Mouse (Mus musculus): Measurements from ENCODE around the gene Acot4. TPM values are rescaled to one million over a fixed set of nuclear protein-coding genes. Genes with fewer than 3 reads are reported as not detected.
"Not testable (repeated sequence)": the region's sequence is repeated elsewhere in the genome, so short reads cannot be mapped to it uniquely, and the experiment has no call there.

Gene Acot4
- 1 to 10 TPM in 1 of 2 experiments, under 1 TPM in 1; 0.85 to 1.2 TPM for total RNA-seq (2021)
- long read RNA-seq, experiment 1, full-length matches to known transcripts = 2 of 2 reads
- long read RNA-seq, experiment 1, partial matches to known transcripts = 0 of 2 reads
- long read RNA-seq, experiment 1, other reads (novel, unspliced or antisense) = 0 of 2 reads
- long read RNA-seq, experiment 2, full-length matches to known transcripts = 1 of 2 reads
- long read RNA-seq, experiment 2, partial matches to known transcripts = 0 of 2 reads
- long read RNA-seq, experiment 2, other reads (novel, unspliced or antisense) = 1 of 2 reads

DNA sequence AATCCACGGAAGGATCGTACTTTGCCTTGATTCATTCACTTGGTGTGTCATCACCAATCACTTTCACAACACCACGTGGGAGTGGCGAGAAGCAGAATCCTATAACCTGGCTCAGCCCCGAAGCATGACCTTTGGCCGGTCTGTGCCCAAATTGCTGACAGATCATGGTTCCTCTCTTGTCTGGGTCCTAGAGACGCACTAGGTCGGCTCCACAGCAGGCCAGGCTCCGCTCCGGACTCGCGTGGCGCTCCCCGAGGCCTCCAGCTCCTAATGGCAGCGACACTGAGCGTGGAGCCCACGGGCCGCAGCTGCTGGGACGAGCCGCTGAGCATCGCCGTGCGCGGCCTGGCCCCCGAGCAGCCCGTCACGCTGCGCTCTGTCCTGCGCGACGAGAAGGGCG lies at the start of gene Acot4:
Gene Acot4, plus strand, starts transcription at position 139 of the 400 bp plus-strand sequence.
- intact Hi-C loops (cut with DNase I) = not testable (repeated sequence)
- DNase-seq = peak in 1 of 2 experiments; percentile 20

DNA sequence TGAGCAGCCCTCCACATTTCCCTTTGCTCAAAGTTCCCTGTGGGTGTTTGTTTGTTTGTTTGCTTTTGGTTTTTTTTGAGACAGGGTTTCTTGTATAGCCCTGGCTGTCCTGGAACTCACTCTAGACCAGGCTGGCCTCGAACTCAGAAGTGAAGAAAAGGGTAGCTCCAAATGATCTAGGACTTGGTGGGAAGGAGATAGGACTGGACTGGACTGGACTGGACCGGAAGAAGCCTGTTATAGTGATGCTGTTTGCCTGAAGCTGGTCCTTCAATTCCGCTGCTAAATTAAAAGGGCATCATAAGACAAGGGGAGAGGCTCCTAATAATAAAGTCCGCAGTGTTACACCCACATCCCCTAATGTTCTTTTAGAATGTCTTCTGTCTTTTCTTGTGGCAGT lies 49.7 kb upstream of the Acot4 start:
- intact Hi-C loops (cut with DNase I) = no loop called here
- no peak for DNase-seq

DNA sequence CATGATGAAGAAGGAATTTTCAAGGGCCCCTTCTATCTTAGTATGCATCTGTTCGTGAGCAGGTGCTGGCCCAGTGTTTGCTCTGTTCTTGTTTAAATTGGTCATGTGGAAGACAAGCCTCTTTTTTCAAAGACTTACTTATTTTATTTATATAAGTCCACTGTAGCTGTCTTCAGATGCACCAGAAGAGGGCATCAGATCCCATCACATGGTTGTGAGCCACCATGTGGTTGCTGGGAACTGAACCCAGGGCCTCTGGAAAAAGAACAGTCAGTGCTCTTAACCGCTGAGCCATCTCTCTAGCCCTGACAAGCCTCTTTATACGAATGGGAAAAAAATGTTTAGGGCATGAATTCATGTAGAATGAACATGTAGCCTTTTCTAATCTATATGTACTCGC lies 48.8 kb upstream of the Acot4 start:
- intact Hi-C loops (cut with DNase I) = no loop called here
- no peak for DNase-seq

DNA sequence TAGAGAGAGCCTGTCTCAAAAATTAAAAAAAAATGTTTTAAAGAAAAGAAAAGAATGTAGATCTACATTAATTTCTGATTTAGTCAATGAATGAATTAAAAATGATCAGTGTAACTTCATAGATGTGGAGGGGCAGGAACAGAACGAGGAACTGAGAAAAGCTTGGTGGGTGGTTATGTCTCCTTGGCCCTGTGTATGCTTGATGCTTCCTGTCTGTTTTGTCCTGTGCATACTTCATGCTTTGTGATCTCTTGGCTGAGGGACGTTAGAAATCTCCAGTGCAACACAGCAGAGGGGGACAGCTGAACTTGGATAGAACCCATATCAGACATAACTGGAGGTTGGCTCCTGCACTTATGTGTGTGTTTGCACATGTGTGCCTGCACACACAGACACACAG lies 41.0 kb upstream of the Acot4 start:
- no peak for DNase-seq
- intact Hi-C loops (cut with DNase I) = no loop called here

DNA sequence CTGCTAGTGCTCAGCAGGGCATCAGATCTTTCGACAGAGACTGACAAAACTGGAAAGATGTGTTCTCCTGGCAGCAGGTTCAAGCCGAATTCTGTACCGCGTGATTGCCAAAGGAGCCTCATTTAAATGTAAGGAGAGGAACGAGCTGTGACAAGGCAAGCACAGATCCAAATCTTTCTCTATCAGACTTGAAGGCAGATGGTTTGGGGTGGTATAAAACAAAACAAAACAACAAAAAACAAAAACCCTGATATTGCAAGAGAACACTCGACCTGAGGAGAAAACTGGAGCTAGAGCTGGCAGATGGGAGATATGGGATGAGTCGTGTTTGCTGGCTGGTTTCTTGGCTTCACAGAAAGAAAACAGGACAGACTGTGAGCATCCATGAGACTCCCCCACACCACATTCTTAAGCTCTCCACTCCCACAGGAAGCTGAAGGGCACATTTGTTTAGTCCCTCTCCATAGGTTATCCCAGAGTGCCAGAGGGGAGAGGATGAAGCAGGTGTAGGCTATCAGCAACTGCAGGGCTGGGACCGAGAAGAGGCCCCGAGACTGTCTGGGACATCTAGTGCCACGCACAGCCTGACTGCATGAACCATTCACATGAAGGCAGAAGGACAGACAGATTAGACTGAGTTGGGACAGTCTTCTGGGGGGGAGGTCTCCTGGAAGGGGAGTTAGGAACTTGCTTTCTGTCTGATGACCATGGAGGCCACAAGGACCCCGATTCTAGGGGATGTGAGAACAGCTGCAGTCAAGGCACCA lies 39.7 kb upstream of the Acot4 start:
- intact Hi-C loops (cut with DNase I) = no loop called here

DNA sequence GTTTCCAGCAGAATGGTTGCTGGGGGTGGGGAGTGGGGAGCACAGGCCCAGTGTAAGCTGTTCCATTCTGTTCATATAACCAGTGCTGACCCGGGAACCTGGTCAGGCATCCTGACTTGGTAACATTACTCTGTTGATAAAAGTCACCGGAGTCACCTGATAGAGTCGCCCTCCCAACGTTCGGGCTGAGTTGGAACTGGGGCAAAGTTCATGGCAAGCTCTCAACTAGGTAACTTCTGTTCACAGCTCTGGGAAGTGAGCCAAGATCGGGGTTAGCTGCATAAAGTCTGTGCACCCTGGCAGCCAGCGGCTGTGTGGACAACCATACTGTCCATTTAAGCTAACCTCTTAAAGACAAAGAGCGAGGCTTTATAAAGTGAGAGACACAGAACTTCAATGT lies 38.9 kb upstream of the Acot4 start:
- DNase-seq = peak; percentile 67 to 87
- intact Hi-C loops (cut with DNase I) = not testable (repeated sequence)

More for the DNA sequence above, 39.7 kb upstream of the Acot4 start:
- DNase-seq = no peak

DNA sequence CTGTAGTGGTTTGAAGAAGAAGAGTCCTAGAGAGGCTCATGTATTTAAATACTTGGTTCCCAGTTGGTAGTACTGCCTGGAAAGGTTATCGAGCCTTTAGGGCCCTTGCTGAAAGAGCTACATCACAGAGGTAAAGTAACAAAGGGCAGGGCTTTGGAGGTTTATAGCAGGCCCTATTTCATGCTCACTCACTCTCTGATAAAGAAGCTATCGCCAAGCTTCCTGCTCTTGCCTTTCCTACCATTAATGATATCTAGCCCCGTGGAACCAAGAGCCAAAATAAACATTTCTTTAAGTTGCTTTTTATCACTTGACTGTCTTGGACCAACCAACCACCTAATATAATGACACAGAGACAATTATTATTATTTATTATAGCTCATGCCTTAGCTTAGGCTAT lies 37.8 kb upstream of the Acot4 start:
- DNase-seq = no peak
- intact Hi-C loops (cut with DNase I) = no loop called here

DNA sequence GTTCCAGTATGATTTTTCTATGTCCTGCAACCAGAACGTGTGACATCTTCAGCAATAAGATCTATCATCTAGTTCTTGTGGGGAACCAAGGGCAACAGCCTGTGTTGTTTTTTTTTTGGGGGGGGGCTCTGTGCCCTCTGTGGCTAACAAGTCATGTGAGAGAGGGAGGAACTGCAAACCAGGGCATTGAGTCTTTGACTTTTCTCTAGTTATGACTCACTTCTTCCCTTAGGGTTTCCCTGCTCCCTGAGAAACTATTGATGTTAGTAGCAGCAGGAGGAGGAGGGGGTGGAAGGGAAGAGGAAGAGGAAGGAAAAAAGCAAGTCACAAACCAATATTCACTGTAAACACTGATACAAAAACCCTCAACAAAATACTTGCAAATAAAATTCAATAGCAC lies 34.3 kb upstream of the Acot4 start:
- intact Hi-C loops (cut with DNase I) = no loop called here
- no peak for DNase-seq

DNA sequence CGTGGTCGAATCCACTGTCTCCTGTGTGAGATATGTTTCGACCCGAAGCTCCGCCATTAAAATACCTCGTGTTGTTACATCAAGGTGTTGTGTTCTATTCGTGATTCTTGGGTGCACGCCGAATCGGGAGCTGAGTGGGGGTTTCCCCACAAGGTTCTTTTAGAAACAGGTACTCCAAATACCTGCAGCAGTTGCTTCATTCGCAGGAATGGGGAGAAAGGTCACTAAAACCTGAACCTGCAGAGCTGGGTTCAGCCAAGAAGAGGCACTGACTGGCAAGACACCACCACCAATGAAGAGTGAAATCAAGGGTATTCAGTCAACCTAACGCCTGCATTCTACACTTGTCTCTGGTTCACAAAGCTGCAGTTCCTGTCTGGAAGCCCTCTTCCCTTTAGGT lies 29.9 kb upstream of the Acot4 start:
- intact Hi-C loops (cut with DNase I) = no loop called here
- no peak for DNase-seq

DNA sequence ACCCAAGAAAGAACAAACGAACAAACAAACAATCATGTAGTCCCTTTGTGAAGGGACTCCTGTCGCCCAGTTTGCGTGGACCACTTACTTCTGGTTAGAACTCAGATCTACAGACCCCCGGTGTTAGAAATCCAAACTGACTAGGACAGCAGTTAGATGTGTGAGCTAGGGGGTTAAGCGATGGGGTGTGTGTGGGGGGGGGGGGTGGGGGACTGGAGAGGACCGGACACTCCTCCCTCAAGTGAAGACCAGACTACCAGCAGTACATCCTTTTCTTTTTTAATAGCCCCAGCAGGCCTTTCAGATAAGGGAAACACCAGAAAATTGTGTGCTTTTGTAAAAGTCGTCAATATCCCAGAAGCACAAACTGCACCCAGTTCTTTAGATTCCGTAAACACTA lies 29.4 kb upstream of the Acot4 start:
- DNase-seq = no peak
- intact Hi-C loops (cut with DNase I) = no loop called here

DNA sequence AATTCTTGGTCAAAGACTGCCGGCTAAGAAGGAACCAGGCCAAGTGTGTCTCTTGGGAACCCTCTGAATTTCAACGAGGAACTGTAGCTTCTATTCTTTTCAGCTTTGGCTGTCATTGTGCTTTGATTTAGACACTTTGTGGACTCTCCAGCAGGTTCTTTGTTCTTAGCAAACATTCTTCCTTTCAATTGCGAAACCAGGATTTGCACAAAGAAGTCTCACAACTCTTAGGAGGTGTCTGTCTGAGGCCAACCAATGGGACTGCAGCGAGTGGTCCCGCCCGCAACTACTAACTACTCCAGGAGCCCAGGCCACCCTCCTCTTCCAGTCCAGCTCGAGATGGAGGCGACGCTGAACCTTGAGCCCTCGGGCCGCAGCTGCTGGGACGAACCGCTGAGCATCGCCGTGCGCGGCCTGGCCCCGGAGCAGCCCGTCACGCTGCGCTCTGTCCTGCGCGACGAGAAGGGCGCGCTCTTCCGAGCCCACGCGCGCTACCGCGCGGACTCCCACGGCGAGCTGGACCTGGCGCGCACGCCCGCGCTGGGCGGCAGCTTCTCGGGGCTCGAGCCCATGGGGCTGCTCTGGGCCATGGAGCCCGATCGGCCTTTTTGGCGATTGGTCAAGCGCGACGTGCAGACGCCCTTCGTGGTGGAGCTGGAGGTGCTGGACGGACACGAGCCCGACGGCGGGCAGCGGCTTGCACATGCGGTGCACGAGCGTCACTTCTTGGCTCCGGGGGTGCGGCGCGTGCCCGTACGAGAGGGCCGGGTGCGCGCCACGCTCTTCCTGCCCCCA lies 28.8 kb upstream of the Acot4 start, which contains the start of gene Acot1:
Gene Acot1, plus strand, starts transcription at position 320 of the 795 bp plus-strand sequence.
- intact Hi-C loops (cut with DNase I) = not testable (repeated sequence)
- peak; percentile 77 to 78 for DNase-seq

DNA sequence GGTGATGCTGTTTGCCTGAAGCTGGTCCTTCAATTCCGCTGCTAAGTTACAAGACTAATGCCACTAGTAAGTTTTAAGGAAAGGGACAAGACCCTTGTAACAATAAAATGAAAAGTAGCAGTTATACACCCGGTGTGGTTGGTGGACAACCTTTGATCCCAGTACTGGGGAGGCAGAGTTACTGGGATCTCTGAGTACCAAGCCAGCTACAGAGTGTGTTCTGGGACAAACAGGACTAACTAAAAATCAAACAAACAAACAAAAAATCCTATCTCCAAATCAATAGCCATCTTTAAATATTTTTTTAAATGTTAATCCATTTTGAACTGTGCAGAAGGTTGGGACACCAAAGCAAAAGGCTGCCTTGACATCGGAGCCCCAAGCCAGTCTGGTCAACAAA lies 28.0 kb upstream of the Acot4 start:
- DNase-seq = no peak

DNA sequence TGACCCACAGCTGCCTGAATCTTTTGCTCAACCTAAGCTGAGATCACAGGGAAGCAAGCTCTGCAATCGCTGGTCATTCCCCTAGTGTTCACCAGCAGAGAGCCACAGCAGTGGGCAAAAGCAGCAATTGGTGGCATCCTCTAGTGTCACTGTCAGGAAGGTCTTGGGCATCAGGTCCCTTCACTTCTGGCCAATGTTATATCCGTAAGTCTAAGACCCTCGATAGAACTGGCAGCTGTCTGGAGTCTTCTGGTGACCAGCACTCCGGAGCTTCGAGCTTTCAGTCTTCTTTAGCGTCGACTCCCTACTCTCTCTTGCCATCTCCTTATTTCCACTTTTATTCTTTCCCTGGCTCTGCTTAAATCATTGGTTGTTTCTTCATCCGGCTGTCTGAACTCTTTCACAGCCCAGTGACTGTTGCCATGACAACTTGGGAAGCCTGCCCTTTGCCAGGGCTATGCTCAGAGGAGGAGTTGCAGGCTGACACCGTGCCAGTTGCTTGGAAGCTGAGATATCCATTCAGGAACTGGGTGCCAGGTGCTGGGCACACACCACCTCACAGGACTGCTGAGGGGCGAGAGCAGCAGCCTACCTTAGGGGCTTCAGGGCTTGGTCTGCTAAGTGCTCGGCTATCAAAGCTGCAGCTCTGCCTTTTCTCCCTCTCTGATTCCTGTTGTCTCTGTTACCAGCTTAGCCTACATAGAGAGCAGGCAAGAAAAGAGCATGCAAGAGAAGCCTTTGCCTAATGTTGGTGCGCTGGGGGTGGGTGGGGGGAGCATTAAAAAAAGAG lies 26.7 kb upstream of the Acot4 start:
- intact Hi-C loops (cut with DNase I) = no loop called here
- peak; percentile 70 to 83 for DNase-seq

More for the DNA sequence above, 28.0 kb upstream of the Acot4 start:
- intact Hi-C loops (cut with DNase I) = no loop called here

DNA sequence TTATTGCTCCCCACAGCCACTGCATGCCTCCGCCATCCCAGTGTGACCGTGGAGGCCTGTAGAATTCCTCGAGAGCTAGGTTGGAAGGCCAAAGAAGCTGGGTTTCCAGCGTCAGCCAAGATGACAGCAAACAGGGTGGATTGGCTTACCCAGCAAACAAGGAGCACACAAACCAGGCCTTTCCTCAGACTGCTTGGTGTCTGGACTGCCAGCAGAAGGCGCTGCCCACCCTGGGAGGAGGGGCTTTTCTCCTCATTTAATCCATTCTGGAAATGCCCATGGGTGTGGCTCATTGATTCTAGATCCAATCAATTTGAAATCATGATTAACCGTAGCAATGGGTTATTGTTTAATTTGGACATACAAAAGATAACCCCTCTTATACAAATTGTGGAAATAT lies 25.0 kb upstream of the Acot4 start:
- DNase-seq = no peak
- intact Hi-C loops (cut with DNase I) = no loop called here

DNA sequence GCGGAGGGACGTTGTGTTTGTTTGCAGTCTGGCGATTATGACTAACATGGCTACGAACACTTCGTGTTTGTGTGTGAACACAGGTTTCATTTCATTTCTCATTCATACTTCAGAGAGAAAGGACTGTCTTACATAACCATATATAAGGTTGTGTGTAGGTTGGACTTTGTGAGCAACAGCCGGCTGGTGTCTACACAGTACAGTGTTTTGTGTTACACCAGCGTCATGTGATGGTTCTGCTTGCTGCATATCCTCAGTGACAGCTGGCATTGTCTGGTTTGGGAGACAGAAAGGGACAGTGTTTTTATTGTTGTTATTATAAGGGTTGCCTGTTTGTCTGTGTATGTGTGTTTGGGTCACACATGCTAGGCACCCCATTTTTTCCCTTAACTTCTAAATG lies 24.5 kb upstream of the Acot4 start:
- intact Hi-C loops (cut with DNase I) = no loop called here

DNA sequence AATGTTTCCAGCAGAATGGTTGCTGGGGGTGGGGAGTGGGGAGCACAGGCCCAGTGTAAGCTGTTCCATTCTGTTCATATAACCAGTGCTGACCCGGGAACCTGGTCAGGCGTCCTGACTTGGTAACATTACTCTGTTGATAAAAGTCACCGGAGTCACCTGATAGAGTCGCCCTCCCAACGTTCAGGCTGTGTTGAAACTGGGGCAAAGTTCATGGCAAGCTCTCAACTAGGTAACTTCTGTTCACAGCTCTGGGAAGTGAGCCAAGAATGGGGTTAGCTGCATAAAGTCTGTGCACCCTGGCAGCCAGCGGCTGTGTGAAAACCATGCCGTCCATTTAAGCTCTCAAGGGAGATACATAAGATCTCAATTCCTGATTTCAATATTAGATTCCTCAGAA lies 17.7 kb upstream of the Acot4 start:
- peak; percentile 57 to 84 for DNase-seq
- intact Hi-C loops (cut with DNase I) = not testable (repeated sequence)

More for the DNA sequence above, 24.5 kb upstream of the Acot4 start:
- no peak for DNase-seq

DNA sequence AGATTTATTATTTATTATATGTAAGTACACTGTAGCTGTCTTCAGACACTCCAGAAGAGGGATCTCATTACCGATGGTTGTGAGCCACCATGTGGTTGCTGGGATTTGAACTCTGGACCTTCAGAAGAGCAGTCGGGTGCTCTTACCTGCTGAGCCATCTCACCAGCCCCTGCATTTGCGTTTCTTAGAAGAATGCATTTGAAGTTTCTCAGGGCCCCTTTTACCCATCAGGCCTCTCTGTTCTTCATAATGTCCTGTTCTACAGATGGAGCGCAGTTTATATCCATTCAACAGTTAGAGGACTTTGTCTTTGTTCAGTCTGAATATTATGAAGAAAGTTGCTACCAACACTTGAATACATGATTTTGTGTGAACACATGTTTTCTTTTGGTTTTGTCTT lies 15.9 kb upstream of the Acot4 start:
- DNase-seq; intact Hi-C loops (cut with DNase I): not testable (repeated sequence)

DNA sequence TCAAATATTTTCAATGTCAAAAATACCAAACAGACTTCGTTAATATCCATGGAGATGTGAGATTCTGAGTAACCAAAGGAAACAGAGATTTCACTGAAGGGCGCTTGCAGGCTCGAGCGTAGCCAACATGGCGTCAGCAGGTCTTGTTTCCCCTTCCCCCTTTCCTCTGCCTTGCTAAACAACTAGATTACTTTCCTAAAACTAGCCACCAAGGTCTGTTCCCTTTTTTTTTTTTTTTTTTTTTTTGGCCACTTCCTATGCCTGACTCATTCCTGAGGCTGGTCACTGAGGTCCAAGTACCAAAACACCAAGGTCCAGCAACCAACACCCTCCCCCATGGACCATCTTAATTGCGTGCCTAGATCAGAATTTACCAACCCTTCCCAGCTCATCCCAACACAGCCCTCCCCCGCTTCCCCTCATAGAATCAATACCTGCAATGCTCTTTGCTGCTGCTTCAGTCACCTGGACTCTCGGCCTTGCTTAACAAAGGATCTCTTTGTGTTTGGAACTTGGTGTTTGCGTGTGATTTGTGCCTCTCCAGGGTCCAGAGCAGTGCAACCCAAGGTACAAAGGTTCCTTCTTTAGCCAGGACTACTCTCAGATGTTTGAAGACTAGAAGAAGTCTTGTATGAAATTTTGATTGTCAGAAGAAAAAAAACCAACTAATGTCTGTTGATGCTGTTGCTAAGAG lies 15.0 kb upstream of the Acot4 start:
- intact Hi-C loops (cut with DNase I) = no loop called here
- no peak for DNase-seq

DNA sequence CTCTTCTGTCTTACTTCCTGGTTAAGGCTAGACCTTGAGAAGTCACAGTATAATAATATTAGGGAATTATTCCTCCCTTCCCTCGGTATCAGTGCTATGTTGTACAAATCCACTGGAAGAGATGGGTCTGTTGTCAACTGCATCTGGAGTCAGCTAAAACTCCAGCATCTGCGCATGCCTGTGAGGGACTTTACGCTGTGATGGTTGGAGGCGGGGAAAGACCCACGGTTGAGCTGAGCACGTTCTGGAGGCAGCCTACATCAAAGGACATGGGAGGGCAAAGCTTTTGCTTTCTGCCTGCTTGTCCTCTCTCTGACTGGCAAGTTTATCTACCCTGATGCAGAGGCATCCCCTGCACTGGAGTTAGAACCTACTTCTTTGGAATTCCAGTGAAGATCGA lies 12.3 kb upstream of the Acot4 start:
- DNase-seq = no peak
- intact Hi-C loops (cut with DNase I) = no loop called here

DNA sequence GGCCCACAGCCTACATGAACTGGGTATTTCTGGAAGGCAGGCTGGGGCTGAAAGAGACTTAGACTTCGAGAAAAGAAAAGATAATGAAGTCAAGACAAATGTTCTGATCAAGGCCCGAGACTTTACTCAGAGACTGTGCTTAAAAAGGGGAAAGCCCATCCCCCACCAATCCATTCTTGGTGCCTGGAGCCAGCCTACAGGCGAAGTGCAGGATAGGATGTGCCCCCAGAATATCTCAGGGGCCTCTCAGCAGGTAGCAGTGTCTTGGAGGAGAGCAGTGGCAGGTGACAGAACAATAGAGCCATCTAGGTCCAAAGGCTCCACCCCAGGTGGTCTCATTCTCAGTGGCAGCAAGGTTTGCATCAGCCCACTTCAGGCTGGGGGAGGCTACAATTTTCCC lies 9.9 kb upstream of the Acot4 start:
- intact Hi-C loops (cut with DNase I); DNase-seq: not testable (repeated sequence)
